Mouse (Mus musculus): ENCODE measurements at regions not wholly inside any gene's neighbourhood (a gene's known extent, or its start where the extent isn't known, plus 50 kb on each side); places are given as distances from the start of the nearest gene placed in this dataset.

DNA sequence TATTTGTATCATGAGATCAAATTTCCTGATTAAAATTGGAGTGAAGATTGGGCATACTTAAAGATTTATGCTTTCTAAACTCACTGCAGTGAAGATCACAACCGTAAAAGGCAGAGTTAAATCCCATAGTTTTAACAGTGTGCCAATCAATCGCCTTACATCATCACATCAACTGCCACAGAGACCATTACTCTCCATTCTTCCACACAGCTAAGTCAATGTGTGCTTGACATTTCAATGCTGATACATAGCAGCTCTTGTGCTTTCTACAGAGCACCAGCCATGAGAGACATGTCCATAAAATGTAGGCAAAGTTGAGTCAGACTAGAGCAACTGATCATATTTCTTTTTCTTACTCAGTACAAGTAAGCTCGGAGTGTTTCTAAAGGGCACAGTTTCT lies 530.9 kb upstream of the Gje1 start:
- no peaks in the 10 kb centered on the region for H3K27me3 ChIP-seq
- no peaks in the 10 kb centered on the region for H3K4me1 ChIP-seq (replicated peaks)
- no peak overlapping the region for H3K9ac ChIP-seq
- no peak for ATAC-seq (ENCODE audit: low FRiP score)
- H3K4me2 ChIP-seq = no peak overlapping the region
- H3K9me3 ChIP-seq = no peaks in the 10 kb centered on the region
- H3K4me3 ChIP-seq = no peak overlapping the region
- no peak overlapping the region for H3K27ac ChIP-seq
- 90% methylated on average over 3 of the region's 3 CpGs for WGBS
- no peaks in the 10 kb centered on the region for H3K36me3 ChIP-seq

DNA sequence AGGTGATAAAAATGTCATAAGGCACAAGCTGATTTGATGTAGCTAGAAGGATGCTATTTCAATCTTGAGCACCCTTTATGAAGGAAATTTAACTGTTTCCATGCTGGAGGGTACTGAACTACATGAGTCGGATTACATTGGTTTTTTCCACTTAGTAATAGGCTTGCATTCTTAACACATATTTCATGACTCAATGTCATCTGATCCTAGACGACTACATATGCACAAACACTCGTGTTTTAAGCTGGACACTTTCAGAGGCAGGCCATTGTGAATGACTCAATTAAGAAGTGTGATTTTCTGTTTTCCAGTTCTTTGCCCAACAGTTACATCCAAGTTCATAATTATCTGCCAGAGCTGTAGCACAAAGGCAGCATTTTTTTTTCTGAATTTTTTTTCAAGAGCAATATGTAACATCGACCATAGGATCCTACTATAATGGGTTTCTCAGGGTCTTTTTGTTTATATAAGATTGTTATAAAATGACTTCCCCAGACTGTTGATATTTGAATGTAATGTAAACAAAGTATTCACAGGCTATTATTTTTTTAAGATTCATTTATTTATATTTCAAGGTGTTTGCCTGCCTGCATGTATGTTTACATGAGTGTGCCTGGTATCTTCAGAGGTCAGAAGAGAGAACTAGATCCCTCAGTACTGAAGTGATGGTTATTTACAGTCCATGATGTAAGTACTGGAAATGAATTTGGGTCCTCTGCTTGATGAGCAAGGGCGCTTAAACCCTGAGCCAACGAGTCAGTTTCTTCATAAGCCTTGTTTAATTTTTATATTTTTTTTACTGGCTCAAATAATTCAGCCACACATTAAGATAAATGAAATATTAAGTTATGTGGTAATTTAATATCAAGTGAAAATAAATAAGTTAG lies 526.6 kb upstream of the Gje1 start:
- Histone ChIP-seq H3K9me3 (no peaks in the 10 kb centered on the region), H3K4me3 (no peak overlapping the region), H3K27me3 (no peaks in the 10 kb centered on the region), H3K36me3 (no peaks in the 10 kb centered on the region), H3K4me1 (replicated peaks) (no peaks in the 10 kb centered on the region), H3K27ac (no peak overlapping the region), H3K4me2 (no peak overlapping the region), H3K9ac (no peak overlapping the region)
- 81% methylated on average over 6 of the region's 6 CpGs for WGBS
- ATAC-seq (ENCODE audit: low FRiP score) = no peak

- Histone ChIP-seq H3K27me3 (no peaks in the 10 kb centered on the region), H3K4me2 (no peak overlapping the region), H3K9me3 (no peaks in the 10 kb centered on the region), H3K4me1 (replicated peaks) (no peaks in the 10 kb centered on the region), H3K36me3 (no peaks in the 10 kb centered on the region), H3K4me3 (no peak overlapping the region), H3K9ac (no peak overlapping the region), H3K27ac (no peak overlapping the region)
- no peak for ATAC-seq (ENCODE audit: low FRiP score)
- 76% methylated on average over 2 of the region's 2 CpGs for WGBS
Measured at GRCm38 (mm10) chr10:15243460-15243859, 525.4 kb upstream of the Gje1 start.

GRCm38 (mm10) chr10:15218883-15219282 lies 500.9 kb upstream of the Gje1 start:
- no peaks in the 10 kb centered on the region for H3K4me1 ChIP-seq (replicated peaks)
- no peaks in the 10 kb centered on the region for H3K9me3 ChIP-seq
- no peak for ATAC-seq (ENCODE audit: low FRiP score)
- no peak overlapping the region for H3K27ac ChIP-seq
- no peak overlapping the region for H3K9ac ChIP-seq
- H3K4me2 ChIP-seq = no peak overlapping the region
- H3K4me3 ChIP-seq = no peak overlapping the region
- no peaks in the 10 kb centered on the region for H3K27me3 ChIP-seq
- 85% methylated on average over 3 of the region's 3 CpGs for WGBS
- H3K36me3 ChIP-seq = no peaks in the 10 kb centered on the region

DNA sequence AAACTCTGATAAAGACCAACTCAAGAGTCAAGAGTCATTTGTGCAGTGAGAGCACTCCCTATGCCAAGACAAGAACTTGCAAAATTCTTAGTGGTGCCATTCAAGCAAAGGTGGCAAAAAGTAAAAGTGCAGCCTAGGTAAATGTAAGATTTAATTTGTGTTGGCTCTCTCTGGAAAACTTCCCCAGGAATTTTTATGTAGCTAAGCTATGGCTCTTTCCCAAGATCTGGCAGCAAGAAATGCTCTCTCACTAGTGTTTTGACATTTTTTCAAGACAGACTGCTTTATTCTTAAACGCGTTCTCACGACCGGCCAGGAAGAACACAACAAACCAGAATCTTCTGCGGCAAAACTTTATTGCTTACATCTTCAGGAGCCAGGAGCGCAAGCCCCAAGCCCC lies 461.6 kb upstream of the Gje1 start:
- Histone ChIP-seq H3K4me2 (no peak overlapping the region), H3K4me1 (replicated peaks) (no peaks in the 10 kb centered on the region), H3K4me3 (no peak overlapping the region), H3K36me3 (no peaks in the 10 kb centered on the region), H3K9ac (no peak overlapping the region), H3K27me3 (no peaks in the 10 kb centered on the region), H3K27ac (no peak overlapping the region), H3K9me3 (no peaks in the 10 kb centered on the region)
- 96% methylated on average over 6 of the region's 6 CpGs for WGBS
- no peak for ATAC-seq (ENCODE audit: low FRiP score)

DNA sequence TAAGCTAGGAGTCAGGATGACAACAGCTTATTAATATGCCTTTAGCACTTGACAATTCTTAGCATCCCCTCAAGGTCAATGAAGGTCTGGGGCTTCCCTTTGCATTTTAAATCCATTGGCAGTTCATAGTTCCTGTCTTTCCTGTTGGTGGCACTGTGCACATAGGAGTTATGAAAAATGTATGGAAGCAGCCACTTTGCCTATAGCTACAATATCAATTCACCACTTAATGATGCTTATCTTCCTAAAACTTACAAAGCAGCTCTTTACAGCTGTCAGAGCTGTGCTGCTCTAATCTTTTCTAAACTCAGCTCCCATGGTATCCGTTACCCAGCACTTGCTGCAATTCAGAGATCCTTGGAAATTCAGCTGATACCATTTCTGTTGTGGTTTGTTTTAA lies 456.4 kb upstream of the Gje1 start:
- no peak overlapping the region for H3K27ac ChIP-seq
- H3K4me1 ChIP-seq (replicated peaks) = no peaks in the 10 kb centered on the region
- H3K9me3 ChIP-seq = no peaks in the 10 kb centered on the region
- no peaks in the 10 kb centered on the region for H3K27me3 ChIP-seq
- WGBS = 77% methylated on average over 1 of the region's 1 CpGs
- no peak overlapping the region for H3K4me2 ChIP-seq
- H3K4me3 ChIP-seq = no peak overlapping the region
- no peak overlapping the region for H3K9ac ChIP-seq
- no peaks in the 10 kb centered on the region for H3K36me3 ChIP-seq
- no peak for ATAC-seq (ENCODE audit: low FRiP score)

DNA sequence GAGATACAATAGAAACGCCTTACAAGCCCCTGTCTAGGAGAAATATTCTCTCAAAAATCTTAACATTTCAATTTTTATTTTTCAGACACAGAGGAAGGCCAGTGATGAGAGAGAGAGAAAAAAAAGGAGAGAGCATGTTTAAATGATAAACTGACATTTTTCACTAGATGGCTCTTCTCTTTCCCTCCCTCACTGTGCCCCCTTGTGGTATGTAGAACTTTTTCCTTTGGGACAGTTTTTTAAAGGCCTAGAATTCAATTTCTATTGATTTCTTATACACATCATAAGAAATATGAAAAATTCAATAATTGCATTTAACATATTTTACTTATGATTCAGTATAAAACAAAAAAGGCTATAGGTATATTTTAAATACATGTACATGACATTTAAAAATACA lies 454.5 kb upstream of the Gje1 start:
- 66% methylated on average over 1 of the region's 1 CpGs for WGBS
- no peak overlapping the region for H3K9ac ChIP-seq
- no peaks in the 10 kb centered on the region for H3K4me1 ChIP-seq (replicated peaks)
- H3K4me2 ChIP-seq = no peak overlapping the region
- no peak for ATAC-seq (ENCODE audit: low FRiP score)
- no peak overlapping the region for H3K27ac ChIP-seq
- H3K4me3 ChIP-seq = no peak overlapping the region
- H3K9me3 ChIP-seq = no peaks in the 10 kb centered on the region
- H3K27me3 ChIP-seq = no peaks in the 10 kb centered on the region
- no peaks in the 10 kb centered on the region for H3K36me3 ChIP-seq

GRCm38 (mm10) chr10:15140703-15141102 lies 422.7 kb upstream of the Gje1 start:
- Histone ChIP-seq H3K4me2 (no peak overlapping the region), H3K4me3 (no peak overlapping the region), H3K9me3 (no peaks in the 10 kb centered on the region), H3K9ac (no peak overlapping the region), H3K36me3 (no peaks in the 10 kb centered on the region), H3K27me3 (no peaks in the 10 kb centered on the region), H3K27ac (no peak overlapping the region), H3K4me1 (replicated peaks) (no peaks in the 10 kb centered on the region)
- 74% methylated on average over 2 of the region's 2 CpGs for WGBS
- ATAC-seq (ENCODE audit: low FRiP score) = no peak

Measured in hindbrain, embryonic 13.5 days (tissue).